Mouse (Mus musculus): Measurements from ENCODE around the gene Gsto2. TPM values are rescaled to one million over a fixed set of nuclear protein-coding genes. Genes with fewer than 3 reads are reported as not detected.

The Gsto2 gene
- polyA plus RNA-seq, 1 experiment from 2014 or later = 1.2 TPM

DNA sequence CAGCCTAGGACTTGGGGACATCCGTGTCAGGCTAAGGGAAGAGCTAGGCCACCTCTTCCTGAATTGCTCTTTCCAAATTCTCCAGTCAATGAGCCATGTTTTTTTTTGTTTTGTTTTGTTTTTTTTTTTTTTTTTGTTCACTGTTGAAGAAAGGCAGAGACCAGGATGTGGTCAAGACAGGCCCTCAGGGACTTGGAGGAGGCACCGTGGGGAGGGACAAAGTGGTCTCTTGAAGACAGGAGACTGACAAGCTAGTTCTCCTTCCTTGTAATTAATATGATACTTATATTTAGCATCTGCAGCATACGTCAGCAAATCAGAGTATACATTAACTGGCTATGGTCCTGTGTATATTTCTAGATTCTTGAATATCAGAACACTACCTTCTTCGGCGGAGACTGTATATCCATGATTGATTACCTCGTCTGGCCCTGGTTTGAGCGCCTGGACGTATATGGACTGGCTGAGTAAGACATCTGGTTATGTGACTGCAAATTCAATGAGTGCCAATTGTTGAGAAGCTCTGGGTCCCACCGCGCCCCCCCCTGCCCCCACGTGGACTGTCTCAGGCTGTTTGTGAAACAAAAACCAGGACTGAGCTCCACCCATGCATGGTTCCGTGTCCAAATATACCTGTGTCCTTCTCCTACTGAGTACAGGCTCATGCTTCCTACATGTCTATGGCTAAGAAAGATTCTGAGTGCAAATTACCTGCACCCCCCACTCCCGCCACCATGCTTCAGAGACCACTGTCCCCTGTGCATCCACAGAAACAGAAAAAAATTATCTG, 19.2 kb downstream of the Gsto2 start:
- no peak overlapping the region for H3K9ac ChIP-seq
- no peak overlapping the region for H3K4me3 ChIP-seq (replicated peaks)
- ATAC-seq (ENCODE audit: insufficient read depth, low FRiP score, low read depth) = no peak
- no peaks in the 10 kb centered on the region for H3K9me3 ChIP-seq
- no peak overlapping the region for H3K4me2 ChIP-seq
- no peaks in the 10 kb centered on the region for H3K27me3 ChIP-seq (replicated peaks)
- WGBS = 62% methylated on average over 13 of the region's 13 CpGs
- peaks cover 3% of the 10 kb centered on the region; the same call in 1 of the 2 replicates for H3K4me1 ChIP-seq
- H3K36me3 ChIP-seq = no peaks in the 10 kb centered on the region
- no peak overlapping the region for H3K27ac ChIP-seq

DNA sequence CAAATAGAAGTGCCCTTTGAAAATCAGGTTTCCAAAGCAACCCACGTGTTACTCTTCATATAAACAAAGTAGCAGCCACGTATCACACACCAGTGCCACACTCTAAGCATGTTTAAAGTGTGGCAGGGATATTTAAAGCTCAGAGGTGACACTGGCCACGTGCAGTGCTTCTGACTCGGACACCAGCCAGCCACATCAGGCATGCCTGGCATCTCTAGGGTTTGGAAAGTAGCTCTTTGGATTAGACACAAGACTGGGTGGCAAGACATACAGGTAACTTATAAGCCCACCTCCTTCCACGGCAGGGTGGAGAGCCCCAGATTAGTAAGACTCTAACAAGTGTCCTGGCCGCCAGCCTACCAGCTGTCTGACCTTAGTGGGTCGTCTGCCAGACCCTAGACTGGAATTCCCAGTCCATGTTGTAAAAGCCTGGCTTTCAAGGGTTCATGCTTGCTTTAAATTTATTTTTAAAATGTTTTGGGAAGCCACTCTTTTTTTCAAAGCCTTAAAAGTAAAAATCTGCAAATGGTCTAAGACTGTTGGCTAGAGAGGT, 19.9 kb downstream of the Gsto2 start:
- no peak overlapping the region for H3K9ac ChIP-seq
- no peaks in the 10 kb centered on the region for H3K36me3 ChIP-seq
- WGBS = 54% methylated on average over 7 of the region's 7 CpGs
- H3K4me1 ChIP-seq = peaks cover 6% of the 10 kb centered on the region
- no peaks in the 10 kb centered on the region for H3K27me3 ChIP-seq (replicated peaks)
- H3K9me3 ChIP-seq = no peaks in the 10 kb centered on the region
- no peak for ATAC-seq (ENCODE audit: insufficient read depth, low FRiP score, low read depth)
- H3K4me3 ChIP-seq (replicated peaks) = no peak overlapping the region
- H3K27ac ChIP-seq = no peak overlapping the region
- H3K4me2 ChIP-seq = no peak overlapping the region

DNA sequence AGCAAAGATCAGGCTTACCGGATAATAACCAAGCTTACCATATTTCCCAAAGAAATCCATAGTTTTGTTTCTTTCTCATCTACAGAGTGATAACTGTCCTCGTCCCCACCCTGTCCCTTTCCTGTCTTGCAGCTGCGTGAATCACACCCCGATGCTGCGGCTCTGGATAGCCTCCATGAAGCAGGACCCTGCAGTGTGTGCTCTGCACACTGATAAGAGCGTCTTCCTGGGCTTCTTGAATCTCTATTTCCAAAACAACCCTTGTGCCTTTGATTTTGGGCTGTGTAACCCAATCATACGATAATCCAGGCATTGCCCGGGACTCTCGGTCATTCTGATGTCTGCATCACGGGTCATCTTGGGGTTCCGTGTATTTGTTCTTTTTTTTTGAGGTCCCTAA, 20.6 kb downstream of the Gsto2 start:
- Histone ChIP-seq H3K4me3 (replicated peaks) (no peak overlapping the region), H3K36me3 (no peaks in the 10 kb centered on the region), H3K9me3 (no peaks in the 10 kb centered on the region), H3K27ac (no peak overlapping the region), H3K27me3 (replicated peaks) (no peaks in the 10 kb centered on the region), H3K4me2 (no peak overlapping the region), H3K4me1 (peaks cover 9% of the 10 kb centered on the region), H3K9ac (no peak overlapping the region)
- WGBS = 77% methylated on average over 11 of the region's 11 CpGs
- no peak for ATAC-seq (ENCODE audit: insufficient read depth, low FRiP score, low read depth)

DNA sequence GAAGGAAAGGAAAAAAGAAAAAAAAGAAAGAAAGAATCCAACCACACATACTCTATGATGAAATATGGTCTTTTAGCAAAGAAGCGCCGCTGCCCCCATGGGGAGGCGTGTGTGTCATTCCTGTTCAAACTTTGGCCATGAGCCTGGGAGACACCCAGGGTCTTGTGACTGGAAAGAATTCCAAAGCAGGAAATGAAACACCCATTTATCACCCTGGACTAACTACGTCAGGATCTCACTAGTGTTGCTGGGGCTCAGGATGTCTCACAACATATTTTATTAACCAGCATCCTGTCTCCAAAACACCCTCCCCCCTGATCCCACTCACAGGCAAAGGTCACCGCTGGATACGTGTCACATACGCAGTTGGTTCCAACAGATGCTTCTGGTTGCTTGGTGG, 21.3 kb downstream of the Gsto2 start:
- peaks cover 15% of the 10 kb centered on the region for H3K4me1 ChIP-seq
- H3K27ac ChIP-seq = no peak overlapping the region
- ATAC-seq (ENCODE audit: insufficient read depth, low FRiP score, low read depth) = no peak
- no peaks in the 10 kb centered on the region for H3K27me3 ChIP-seq (replicated peaks)
- H3K4me3 ChIP-seq (replicated peaks) = no peak overlapping the region
- 44% methylated on average over 7 of the region's 7 CpGs for WGBS
- no peak overlapping the region for H3K9ac ChIP-seq
- no peaks in the 10 kb centered on the region for H3K36me3 ChIP-seq
- H3K4me2 ChIP-seq = no peak overlapping the region
- H3K9me3 ChIP-seq = no peaks in the 10 kb centered on the region

DNA sequence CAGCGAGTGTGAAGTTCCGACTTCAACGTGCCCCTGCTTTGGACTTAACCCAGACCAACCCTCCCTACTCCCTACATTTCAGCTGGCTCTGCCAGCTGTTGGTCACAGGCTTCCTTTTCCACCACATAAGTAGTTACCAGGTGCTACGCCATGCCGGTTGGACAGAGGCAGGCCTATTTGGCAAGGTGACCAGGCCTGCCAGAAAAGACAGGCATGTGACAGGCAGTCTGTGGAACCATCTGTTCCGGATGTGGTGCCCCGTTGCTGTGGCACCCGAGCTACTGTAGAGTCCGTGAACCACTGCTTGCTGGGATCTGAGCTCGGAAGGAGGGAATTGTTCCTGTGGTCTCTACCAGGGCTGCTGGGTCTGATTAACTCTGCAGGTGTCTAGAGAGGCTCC, 22.1 kb downstream of the Gsto2 start:
- Histone ChIP-seq H3K4me2 (no peak overlapping the region), H3K27ac (no peak overlapping the region), H3K36me3 (no peaks in the 10 kb centered on the region), H3K4me3 (replicated peaks) (no peak overlapping the region), H3K9ac (no peak overlapping the region), H3K4me1 (peaks cover 22% of the 10 kb centered on the region), H3K27me3 (replicated peaks) (no peaks in the 10 kb centered on the region), H3K9me3 (no peaks in the 10 kb centered on the region)
- 88% methylated on average over 10 of the region's 10 CpGs for WGBS
- no peak for ATAC-seq (ENCODE audit: insufficient read depth, low FRiP score, low read depth)

DNA sequence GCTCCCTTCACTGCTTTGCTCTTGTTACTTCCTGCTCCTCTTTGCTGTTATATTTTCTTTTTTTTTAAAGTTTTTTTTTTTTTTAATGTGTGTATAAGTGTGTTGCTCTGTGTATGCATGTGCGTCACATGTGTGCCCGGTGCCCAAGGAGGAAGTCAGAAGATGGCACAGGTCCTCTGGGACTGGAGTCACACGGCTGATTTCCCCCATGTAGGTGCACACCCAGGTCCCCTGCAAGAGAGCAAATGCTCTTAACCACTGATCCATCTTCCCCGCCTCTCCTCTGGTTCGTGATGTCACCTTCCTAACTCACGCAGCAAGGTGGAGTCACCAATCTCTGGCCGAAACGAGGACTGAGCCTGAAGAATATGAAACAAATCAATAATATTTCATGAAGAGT, 22.7 kb downstream of the Gsto2 start:
- no peaks in the 10 kb centered on the region for H3K9me3 ChIP-seq
- H3K4me2 ChIP-seq = no peak overlapping the region
- no peak overlapping the region for H3K4me3 ChIP-seq (replicated peaks)
- H3K4me1 ChIP-seq = peaks cover 25% of the 10 kb centered on the region
- H3K27ac ChIP-seq = no peak overlapping the region
- ATAC-seq (ENCODE audit: insufficient read depth, low FRiP score, low read depth) = no peak
- H3K36me3 ChIP-seq = no peaks in the 10 kb centered on the region
- H3K9ac ChIP-seq = no peak overlapping the region
- 83% methylated on average over 8 of the region's 8 CpGs for WGBS
- no peaks in the 10 kb centered on the region for H3K27me3 ChIP-seq (replicated peaks)

DNA sequence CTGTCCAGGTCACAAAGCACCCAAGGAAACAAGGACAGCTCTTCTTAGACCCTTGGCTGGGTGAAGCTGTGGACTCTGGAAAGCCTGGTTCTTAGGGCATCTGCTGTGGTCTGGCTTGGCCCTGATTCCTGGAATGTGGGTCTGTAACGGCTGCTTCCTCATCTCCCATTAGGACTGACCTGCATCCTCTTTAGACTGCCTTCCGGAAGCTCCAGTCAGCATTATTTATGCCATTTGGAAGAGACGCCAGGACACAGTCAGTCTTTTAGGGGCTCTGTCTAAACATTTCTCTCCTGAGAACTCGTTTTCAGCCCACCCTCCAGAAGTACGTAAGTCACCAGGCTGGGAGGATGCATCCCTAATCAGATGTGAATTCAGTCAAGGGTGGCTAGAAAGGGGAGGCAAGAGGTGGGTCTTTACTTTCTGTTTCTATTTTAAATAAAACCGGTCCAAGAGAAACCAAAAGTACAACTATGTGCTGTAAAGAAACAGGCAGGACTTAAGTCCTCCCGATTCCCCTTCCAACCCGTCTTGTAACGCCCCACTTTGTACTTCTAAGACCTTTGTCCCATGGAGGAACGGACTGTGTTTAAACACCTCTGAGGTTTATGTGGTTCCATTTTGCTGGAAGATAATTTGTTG, 25.3 kb downstream of the Gsto2 start:
- H3K4me1 ChIP-seq = peaks cover 25% of the 10 kb centered on the region
- H3K4me2 ChIP-seq = peak overlapping the region; percentile 23
- WGBS = 35% methylated on average over 10 of the region's 10 CpGs
- no peak for ATAC-seq (ENCODE audit: insufficient read depth, low FRiP score, low read depth)
- no peaks in the 10 kb centered on the region for H3K27me3 ChIP-seq (replicated peaks)
- H3K27ac ChIP-seq = peak overlapping the region; percentile 53
- H3K4me3 ChIP-seq (replicated peaks) = no peak overlapping the region
- H3K36me3 ChIP-seq = peaks cover 10% of the 10 kb centered on the region
- no peaks in the 10 kb centered on the region for H3K9me3 ChIP-seq
- no peak overlapping the region for H3K9ac ChIP-seq

DNA sequence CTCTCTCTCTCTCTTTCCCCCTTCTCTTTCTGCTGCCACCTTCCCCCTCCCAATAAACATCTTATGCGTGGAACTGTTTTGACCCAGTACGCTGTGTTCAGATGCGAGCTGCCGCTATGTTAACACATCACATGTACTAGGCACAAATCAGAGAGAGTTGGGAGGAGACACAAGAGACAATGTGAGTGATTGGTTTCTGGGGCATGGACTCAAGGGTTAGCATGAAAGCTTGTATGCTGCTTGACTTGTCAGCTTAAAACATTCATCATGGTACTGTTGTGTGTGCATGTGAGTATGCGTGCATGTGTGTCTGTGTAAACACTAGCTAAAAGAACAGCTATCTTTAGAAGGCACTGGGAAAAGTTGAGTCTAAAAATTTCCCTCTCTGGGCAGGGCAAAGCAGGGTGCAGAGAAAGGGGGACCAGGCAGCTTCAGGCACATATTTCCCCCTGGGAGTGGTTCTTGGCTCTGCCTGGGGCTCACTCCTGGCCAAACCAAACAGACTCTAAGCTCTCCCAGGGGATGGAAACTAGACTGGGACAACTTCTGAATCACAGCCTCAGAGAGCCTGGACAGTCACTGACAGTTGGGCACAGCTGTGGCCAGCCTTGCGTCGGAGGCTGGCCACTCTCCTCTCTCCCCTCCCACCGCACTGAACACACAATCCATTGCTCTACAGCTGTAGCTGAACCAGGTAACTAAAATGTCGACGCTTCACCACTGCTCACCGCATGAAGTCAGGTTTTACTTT, 26.4 kb downstream of the Gsto2 start:
- H3K36me3 ChIP-seq = peaks cover 20% of the 10 kb centered on the region
- 51% methylated on average over 11 of the region's 11 CpGs for WGBS
- peak overlapping the region; percentile 53 for H3K27ac ChIP-seq
- H3K9ac ChIP-seq = no peak overlapping the region
- no peaks in the 10 kb centered on the region for H3K27me3 ChIP-seq (replicated peaks)
- peaks cover 25% of the 10 kb centered on the region for H3K4me1 ChIP-seq
- peak overlapping the region; percentile 23; the same call in 1 of the 2 replicates for H3K4me2 ChIP-seq
- no peak overlapping the region for H3K4me3 ChIP-seq (replicated peaks)
- no peaks in the 10 kb centered on the region for H3K9me3 ChIP-seq
- peak; percentile 45; the same call in 1 of the 2 replicates for ATAC-seq (ENCODE audit: insufficient read depth, low FRiP score, low read depth)

DNA sequence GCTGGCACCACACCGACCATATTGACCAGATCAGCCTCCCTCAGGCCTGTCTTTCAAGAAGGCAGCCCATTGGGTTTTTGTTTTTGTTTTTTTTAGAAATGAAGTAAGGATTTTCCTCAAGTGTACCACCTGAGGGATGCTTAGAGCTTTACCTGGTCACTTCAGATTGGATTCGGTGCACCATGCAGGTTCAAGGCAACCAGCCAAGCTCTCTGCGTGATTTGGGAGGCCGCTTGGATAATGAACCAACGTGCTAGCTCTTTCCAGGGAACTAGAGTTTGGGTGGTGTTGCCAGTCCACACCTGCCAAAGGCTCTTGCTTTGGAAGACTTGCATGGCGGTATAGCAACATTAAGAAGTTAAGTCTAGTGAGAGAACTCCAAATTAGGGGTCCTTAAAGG, 27.8 kb downstream of the Gsto2 start:
- Histone ChIP-seq H3K4me3 (replicated peaks) (no peak overlapping the region), H3K4me1 (peaks cover 25% of the 10 kb centered on the region), H3K27ac (no peak overlapping the region), H3K36me3 (peaks cover 31% of the 10 kb centered on the region), H3K27me3 (replicated peaks) (no peaks in the 10 kb centered on the region), H3K4me2 (no peak overlapping the region), H3K9me3 (no peaks in the 10 kb centered on the region), H3K9ac (no peak overlapping the region)
- 94% methylated on average over 6 of the region's 6 CpGs for WGBS
- no peak for ATAC-seq (ENCODE audit: insufficient read depth, low FRiP score, low read depth)

DNA sequence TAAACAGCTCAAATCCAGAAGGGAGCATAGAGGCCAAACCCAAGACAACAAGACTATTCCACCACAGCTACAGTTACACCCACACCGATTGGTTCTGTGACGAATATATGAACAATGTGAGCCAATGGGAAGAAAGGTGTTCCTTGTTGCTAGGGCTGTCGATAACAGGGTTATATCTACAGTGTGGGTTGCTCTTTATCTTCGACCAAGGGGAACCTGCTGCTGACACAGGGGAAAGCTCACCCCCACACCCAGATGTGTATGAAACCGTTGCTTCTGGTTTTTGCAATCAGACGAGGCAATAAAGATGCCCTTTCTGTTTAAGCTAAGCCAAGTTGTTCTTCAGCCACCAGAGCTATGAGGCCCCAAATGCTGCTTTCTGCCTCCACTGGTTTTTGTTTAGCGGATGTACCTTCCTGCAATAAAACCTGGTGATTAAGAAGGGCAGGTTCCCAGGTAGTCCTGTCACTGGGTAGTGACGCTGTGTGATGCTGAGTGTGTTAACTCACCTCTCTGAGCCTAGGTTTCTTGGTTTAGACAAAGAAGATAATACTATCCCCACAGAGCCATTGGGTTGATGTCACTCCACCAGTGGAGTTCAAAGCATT, 33.2 kb downstream of the Gsto2 start:
- H3K36me3 ChIP-seq = peaks cover 32% of the 10 kb centered on the region
- no peaks in the 10 kb centered on the region for H3K9me3 ChIP-seq
- H3K4me2 ChIP-seq = no peak overlapping the region
- peak; percentile 65 for ATAC-seq (ENCODE audit: insufficient read depth, low FRiP score, low read depth)
- H3K27ac ChIP-seq = no peak overlapping the region
- WGBS = 79% methylated on average over 8 of the region's 8 CpGs
- H3K4me1 ChIP-seq = peaks cover 21% of the 10 kb centered on the region
- H3K4me3 ChIP-seq (replicated peaks) = no peak overlapping the region
- no peaks in the 10 kb centered on the region for H3K27me3 ChIP-seq (replicated peaks)
- H3K9ac ChIP-seq = no peak overlapping the region

DNA sequence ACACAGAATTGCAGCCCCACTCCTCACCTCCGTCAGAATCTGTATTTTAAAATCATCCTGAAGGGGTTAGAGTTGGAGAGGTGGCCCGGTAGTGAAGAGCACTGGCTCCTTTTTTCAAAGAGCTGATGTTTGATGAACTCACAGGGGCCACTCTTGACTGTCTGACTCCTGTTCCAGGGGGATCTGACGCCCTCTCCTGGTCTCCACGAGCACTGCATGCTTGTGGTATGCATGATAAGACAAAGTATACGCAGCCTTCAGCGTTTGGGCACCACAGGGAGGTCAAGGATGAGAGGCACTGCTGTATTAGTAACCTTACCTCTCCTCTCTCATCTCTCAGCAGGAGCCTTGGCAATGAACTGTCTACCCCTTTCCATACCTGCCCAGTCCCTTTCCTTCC, 34.7 kb downstream of the Gsto2 start:
- Histone ChIP-seq H3K27ac (no peak overlapping the region), H3K27me3 (replicated peaks) (no peaks in the 10 kb centered on the region), H3K9me3 (no peaks in the 10 kb centered on the region), H3K36me3 (peaks cover 25% of the 10 kb centered on the region), H3K4me2 (no peak overlapping the region), H3K9ac (no peak overlapping the region), H3K4me1 (peaks cover 24% of the 10 kb centered on the region), H3K4me3 (replicated peaks) (no peak overlapping the region)
- ATAC-seq (ENCODE audit: insufficient read depth, low FRiP score, low read depth) = no peak
- WGBS = 61% methylated on average over 6 of the region's 6 CpGs

Measured in stomach, embryonic 15.5 days (tissue).